Mouse (Mus musculus): Measurements from ENCODE around the gene Setd3. TPM values are rescaled to one million over a fixed set of nuclear protein-coding genes. Genes with fewer than 3 reads are reported as not detected.
"Not testable (repeated sequence)": the region's sequence is repeated elsewhere in the genome, so short reads cannot be mapped to it uniquely, and the experiment has no call there.

Gene Setd3
- total RNA-seq, 2 experiments from 2014 or later: 82.7 to 91.8 TPM

- DNase-seq: peak; percentile 36
These were observed 35.3 kb downstream of the Setd3 start for GRCm38 (mm10) chr12:108143624-108144498.

DNA sequence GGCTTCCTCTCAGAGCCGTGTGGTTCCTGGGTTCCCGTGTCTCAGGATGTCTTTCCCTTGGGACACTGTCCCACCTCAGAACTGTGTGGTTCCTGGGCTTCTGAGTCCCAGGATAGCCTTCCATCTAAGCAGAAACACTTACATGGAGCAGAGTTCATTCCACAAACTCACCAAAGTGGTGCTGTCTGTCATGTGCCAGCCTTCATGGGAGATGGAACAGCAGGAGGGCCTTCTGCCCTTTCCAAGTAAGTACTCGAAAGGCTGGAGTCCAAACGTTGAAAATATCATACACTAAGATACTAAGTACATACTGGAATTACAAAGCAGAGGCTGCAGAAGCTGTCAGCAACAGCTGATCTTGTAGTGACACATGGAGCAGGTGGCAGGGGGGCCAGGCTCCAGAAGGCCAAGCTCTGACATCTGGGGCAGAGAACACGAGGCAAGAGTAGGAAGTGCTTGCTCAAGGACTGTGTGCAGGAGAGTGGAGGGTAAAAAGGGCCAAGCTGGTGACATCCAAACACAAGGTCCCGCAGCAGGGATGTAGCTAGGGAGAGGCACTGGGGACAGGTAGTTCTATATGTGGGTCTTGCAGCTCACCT is 43.4 kb downstream of the Setd3 start:
- DNase-seq: no peak

GRCm38 (mm10) chr12:108133181-108133580 is 45.9 kb downstream of the Setd3 start:
- DNase-seq: no peak

DNA sequence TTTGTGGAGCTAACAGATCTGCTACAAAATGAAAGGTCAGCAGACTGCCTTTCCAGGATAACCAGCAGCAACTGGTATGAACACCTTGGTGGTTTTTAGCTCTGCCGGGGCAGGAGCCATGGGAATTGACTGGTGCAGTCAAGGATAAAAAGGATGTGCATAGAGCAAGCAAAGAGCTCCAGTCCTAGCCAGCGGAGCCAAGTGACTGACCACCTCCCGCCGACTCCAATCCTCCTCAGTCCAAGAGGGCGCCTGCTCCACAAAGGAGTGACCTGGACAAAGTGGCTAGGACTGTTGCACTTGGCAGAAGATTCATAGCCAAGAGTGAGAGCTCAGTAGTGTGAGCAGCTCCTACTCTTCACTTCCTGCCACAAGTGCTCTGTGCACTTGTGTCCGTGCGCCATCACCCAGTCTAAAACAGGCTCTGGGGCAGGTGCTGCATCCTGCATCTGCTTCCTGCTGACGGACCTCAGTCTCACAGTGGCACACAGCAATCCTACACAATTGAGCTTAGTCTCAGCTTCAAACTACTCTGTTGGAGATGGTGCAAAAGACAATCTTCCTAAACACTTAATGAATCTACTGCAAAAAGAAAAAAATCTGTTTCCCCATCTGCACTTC is 46.6 kb downstream of the Setd3 start:
- DNase-seq: no peak

DNA sequence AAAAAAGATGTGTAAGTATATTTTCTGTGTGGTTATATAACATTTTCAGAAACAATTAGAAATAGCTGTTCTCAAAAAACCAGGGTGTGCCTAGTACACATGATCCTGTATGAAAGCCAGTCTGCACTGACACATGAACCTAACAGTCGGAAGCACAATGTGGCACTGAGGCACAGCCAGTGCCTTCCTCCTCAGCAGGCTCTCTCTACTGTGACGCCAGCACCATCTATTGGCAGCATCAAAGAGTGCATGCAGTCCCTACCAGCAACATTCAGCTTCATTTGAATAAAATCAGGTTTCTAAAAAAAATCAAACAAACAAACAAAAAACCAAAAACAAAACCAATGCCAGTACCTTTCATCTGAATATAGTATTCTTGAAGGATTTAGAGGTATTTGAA is 57.8 kb downstream of the Setd3 start:
- peak; percentile 49 for DNase-seq

GRCm38 (mm10) chr12:108120434-108120833 is 58.7 kb downstream of the Setd3 start:
- no peak for DNase-seq

DNA sequence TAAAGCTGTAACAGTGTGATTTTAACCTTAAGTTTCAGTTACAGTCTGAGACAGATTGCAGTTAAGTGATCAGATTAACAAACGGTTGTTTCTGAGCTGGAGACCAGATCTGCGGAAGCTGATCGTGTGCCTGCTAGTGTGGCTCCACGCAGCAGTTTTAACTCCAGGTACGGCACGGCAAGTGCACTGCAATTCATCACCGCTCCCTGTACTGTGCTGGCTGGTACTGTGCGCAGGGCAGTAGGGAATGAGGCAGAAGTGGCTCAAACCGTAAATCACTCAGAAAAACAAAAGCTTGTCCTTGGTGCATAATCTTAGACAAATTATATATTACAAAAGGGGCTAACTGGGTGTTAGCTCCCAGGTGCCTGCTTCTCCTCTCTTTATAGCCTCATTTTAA is 59.2 kb downstream of the Setd3 start:
- DNase-seq: no peak

GRCm38 (mm10) chr12:108118902-108119531 is 60.1 kb downstream of the Setd3 start:
- no peak for DNase-seq

- no peak for DNase-seq
These were observed 60.6 kb downstream of the Setd3 start for GRCm38 (mm10) chr12:108118503-108118901.

GRCm38 (mm10) chr12:108111191-108111590 is 67.9 kb downstream of the Setd3 start:
- no peak for DNase-seq

DNA sequence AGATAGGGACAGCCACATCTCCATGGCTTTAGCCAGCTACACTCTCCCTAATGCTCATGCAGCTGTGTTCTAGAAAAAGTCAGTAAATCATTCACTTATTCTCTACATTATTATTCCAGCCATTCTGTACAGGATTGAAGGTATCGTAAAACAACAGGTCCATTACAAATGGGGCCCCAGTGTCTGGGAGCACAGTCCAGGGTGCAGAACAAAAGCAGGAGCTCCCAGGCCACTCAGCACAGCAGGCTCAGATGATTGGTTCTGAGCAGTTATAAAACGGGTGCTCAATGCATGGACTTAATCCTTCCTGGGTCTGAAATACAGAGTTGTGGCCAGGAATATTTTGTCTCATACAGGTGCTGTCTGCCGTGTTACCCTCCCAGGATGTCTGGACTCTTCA is 68.4 kb downstream of the Setd3 start:
- DNase-seq: no peak

DNA sequence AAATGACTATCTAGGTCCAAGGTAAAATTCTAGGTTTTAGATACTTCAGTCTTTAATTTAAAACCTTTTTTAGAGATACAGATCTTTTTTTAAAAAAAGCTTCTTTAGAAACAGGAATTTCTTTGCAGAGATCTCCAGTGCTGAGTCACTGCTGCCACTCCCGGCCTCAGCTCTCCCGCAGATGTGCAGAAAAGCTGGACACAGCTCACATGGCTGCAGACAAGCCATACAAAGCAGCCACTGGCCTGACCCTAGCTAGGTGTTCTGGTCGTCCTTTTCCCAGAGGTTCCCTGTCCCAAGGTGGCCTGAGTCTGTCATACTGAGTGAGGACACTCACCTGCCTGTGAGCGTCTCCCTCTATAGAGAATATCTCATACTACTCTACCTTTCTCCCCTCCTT is 69.4 kb downstream of the Setd3 start:
- DNase-seq: no peak

DNA sequence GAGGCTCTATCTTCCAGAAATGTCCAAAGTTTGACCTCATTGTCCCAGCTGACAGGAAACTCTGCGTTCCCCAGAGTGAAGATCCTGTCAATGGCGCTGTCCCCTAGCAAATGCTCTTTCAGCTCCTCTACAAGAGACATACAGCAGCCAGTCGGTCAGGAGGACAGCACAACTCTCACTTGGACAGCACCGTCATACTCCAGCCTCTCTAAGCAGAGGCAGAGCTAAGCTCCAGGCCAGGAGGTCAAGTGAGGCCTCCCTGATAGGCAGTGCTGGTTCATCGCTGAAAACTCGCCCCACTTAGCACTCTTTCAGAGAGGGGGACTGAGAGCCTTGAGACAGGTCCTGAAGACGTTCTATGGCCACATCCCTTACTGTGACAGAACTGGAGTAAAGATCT is 70.5 kb downstream of the Setd3 start:
- DNase-seq: not testable (repeated sequence)

DNA sequence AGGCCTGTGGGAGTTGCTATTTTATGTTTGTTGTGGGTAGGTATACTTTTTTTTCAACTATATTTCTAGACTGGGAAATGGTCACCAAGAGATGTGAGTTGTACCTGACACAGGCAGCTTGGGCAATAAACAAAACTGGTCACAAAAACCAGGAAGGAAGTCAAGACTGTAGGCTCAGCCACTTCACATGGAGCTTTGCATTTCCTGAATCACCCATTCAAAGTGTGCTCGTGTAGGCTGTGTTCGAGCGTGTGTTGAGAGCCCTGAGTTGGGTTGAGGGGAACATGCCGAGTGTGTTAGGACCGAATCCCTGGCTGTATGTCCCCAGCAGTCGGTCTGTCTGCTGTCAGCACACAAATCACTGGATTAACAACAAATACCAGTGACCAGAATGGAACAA is 75.8 kb downstream of the Setd3 start:
- no peak for DNase-seq

DNA sequence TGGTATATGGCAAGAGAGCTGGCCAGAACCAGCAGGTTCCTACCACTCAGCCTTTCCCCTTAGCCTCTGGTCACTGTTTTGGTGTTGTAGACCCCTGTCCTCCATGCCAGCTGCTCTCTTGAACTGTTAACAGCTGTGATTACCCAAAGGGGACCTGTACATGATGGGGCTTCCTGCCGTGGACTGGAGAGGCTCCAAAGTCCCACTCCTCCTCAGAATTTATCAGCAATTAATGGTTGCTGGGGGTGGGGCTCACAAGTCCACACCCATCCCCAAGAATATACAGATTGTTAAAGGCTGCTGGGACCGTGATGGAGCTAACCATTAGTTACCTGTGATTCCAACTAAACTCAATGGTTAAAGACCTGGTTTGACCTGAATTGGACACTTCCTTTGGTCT is 77.0 kb downstream of the Setd3 start:
- DNase-seq: no peak

GRCm38 (mm10) chr12:108100181-108100580 is 78.9 kb downstream of the Setd3 start:
- DNase-seq: no peak

DNA sequence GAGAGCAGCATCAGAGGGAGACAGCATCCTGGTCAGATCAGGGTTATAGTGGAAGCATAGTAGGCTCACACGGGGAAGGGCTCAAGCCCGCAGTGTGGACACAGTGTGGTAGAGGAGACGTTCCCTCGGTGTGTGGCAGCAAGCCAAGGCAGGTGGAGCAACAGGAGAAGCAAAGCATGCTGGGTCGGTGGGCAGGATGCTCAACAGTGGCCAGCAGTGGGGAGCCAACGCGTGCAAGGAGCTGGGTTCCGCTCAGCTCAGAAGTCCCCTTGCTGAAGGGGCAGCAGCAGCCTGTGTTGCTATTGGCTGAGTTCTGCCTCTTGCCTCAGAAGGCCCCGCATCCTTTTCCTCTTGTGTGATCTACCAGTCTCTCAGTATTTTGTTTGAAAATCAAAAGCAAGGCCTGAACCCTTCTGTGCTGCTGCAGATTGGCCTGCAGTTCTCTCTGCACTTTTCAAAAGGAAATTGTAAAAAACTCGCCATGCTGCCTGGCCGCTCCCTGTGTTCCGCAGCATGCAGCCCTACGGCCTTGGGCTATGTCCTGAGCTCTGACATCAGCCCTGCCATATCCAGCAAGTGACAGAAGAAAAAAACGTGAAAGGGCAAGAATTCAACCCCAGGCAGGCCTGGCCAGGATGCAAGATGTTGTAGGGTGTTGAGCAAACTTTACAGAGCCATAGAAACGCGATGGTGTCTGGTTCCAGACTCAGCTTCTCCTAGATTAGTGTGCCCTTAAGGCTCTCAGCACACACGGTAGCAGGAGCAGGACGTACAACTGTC is 80.7 kb downstream of the Setd3 start:
- peak; percentile 28 for DNase-seq

DNA sequence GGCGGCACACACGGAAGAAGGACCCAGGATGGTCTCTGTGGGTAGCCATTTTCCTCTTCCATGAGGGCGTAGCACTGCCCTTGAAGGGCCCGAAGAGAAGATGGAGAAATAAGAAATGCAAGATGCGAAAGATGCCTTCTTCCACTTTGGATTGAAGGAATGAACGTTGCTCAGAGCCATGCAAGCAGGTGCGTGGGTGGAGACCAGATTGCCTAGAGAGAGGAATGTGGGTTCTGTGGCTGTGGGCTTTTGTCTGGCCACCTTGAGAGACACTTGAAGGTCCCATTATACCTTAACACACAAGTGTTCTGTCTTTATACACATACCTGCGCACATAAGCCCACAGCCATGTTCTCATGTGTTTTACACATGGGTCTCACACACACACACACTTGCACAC is 81.5 kb downstream of the Setd3 start:
- DNase-seq: no peak

- DNase-seq: no peak
These were observed 90.9 kb downstream of the Setd3 start for GRCm38 (mm10) chr12:108088253-108088652.

- no peak for DNase-seq
These were observed 91.6 kb downstream of the Setd3 start for GRCm38 (mm10) chr12:108087489-108087888.

DNA sequence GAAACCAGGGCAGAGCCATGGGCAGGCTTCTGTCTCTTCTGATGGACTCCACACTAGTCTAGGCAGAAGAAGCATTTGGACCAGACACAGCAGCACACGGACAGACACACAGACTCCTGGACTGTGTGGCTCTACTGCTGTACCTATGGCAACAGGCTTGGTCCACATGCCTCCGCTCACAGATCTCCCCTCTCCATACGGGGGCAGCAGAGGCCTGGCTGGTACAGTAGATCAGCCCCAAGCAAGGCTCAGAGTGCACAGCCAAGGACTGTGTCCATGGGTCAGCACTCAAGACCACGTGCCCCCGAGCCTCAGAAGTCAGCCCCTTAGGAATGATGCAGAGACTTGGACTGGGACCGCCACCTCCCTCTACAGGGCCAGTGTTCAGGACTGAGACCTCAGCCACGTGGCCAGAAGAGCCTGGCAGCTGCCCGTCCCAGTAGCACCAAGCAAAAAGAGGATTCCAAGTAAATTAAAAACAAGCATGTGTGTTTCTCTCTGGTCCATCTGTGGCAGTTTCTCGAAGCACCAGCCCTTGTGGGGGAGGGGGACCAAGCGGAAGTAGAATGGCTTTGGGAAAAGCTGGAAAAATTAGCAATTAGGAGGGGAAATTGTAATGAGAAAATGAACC is 100.9 kb downstream of the Setd3 start:
- no peak for DNase-seq

GRCm38 (mm10) chr12:108072907-108073306 is 106.2 kb downstream of the Setd3 start:
- no peak for DNase-seq
